Mouse (Mus musculus) ES-E14 (cell line): Measurements from ENCODE around the gene Dohh. TPM values are rescaled to one million over a fixed set of nuclear protein-coding genes. Genes with fewer than 3 reads are reported as not detected.

Experiments
- DNase-seq: peaks from one replicate; pipeline ENCODE4 v3.0.0-alpha.2; 2013; ENCODE audit warnings: low read depth, low spot score
- H3K27ac ChIP-seq: 2 replicates; pipeline ENCODE4 v1.5.1; 2012; ENCODE audit warnings: low read depth, mild to moderate bottlenecking, low read length, moderate library complexity, mixed read lengths; ENCODE audit not compliant: poor library complexity, insufficient read depth, severe bottlenecking
- H3K36me3 ChIP-seq: 2 replicates; pipeline ENCODE4 v1.6.1; 2012; ENCODE audit warnings: mild to moderate bottlenecking, low read length, moderate library complexity, mixed read lengths; ENCODE audit not compliant: control insufficient read depth, poor library complexity, insufficient read depth, severe bottlenecking
- H3K4me1 ChIP-seq, 2 experiments: fragments of 150-350 bp in 1 of 2; sonication (generic) in 1 of 2; 2 replicates each; pipeline ENCODE4 v1.6.1; 2012; ENCODE audit warnings: low read length in 2 of 2, mild to moderate bottlenecking in 1 of 2, mixed read lengths in 1 of 2; ENCODE audit not compliant: control insufficient read depth in 2 of 2, insufficient read depth in 2 of 2, poor library complexity in 1 of 2
- H3K4me3 ChIP-seq, 2 experiments: fragments of 150-350 bp in 1 of 2; sonication (generic) in 1 of 2; 2 replicates each; pipeline ENCODE4 v1.5.1; 2012; ENCODE audit warnings: low read length in 2 of 2, low read depth in 1 of 2, mild to moderate bottlenecking in 1 of 2, mixed read lengths in 1 of 2; ENCODE audit not compliant: insufficient read depth in 1 of 2, poor library complexity in 1 of 2, severe bottlenecking in 1 of 2
- H3K9ac ChIP-seq: 2 replicates; pipeline ENCODE4 v1.6.1; 2012; ENCODE audit warnings: low read depth, mild to moderate bottlenecking, low read length, mixed read lengths; ENCODE audit not compliant: poor library complexity, insufficient read depth, severe bottlenecking
- H3K9me3 ChIP-seq: fragments of 150-350 bp; sonication (generic); 2 replicates; pipeline ENCODE4 v1.6.1; 2012; ENCODE audit warnings: low read depth, mild to moderate bottlenecking, low read length; ENCODE audit not compliant: control insufficient read depth, insufficient read depth
- CHD2 ChIP-seq: IDR thresholded peaks from 2 replicates; pipeline ENCODE4 v1.6.1; 2014; ENCODE audit warnings: mild to moderate bottlenecking, low read depth, low read length, inconsistent platforms
- HCFC1 ChIP-seq: IDR thresholded peaks from 2 replicates; pipeline ENCODE4 v1.6.1; 2012; ENCODE audit warnings: low read length, inconsistent platforms, borderline replicate concordance; ENCODE audit not compliant: insufficient read depth
- MAFK ChIP-seq: IDR thresholded peaks from 2 replicates; pipeline ENCODE4 v1.6.1; 2014; ENCODE audit warnings: mild to moderate bottlenecking, low read depth, low read length, inconsistent platforms; ENCODE audit not compliant: insufficient read depth
- ZC3H11A ChIP-seq: IDR thresholded peaks from 2 replicates; pipeline ENCODE4 v1.6.1; 2012; ENCODE audit warnings: low read depth, mild to moderate bottlenecking, inconsistent platforms, low read length, borderline replicate concordance
- ZNF384 ChIP-seq: IDR thresholded peaks from 2 replicates; pipeline ENCODE4 v1.6.1; 2012; ENCODE audit warnings: low read depth, low read length, inconsistent platforms
- in situ Hi-C, 2 experiments: fragments of 600-800 bp; cut with MboI; formaldehyde crosslinking; loops; one replicate each; pipeline ENCODE4 v1.15.1; 2025; ENCODE audit warnings: low sequenced_read_pairs in 2 of 2, inconsistent platforms in 1 of 2; ENCODE audit not compliant: unreplicated experiment in 2 of 2
- total RNA-seq: library from RNA; depleted of rRNA; stranded (reverse); fragments of 300-350 nt; gene quantifications from 2 replicates; pipeline ENCODE4 v1.2.3, GENCODE M21; 2012

The Dohh gene
- total RNA-seq, 1 experiment = 168 TPM

- no peak for DNase-seq
- no peak overlapping the region for H3K27ac ChIP-seq
- no peaks in the 10 kb centered on the region for H3K9me3 ChIP-seq
- H3K4me3 ChIP-seq = no peak overlapping the region
- no peak overlapping the region for H3K9ac ChIP-seq
- TF ChIP-seq ZNF384 = no peak
- TF ChIP-seq CHD2 = no peak
- no peak for TF ChIP-seq ZC3H11A
- no peak for TF ChIP-seq HCFC1
- TF ChIP-seq MAFK = no peak
- peaks cover 5% of the 10 kb centered on the region; the same call in 1 of the 2 replicates for H3K36me3 ChIP-seq
- in situ Hi-C loops = no loop called here
- H3K4me1 ChIP-seq = peaks cover 8 to 78% of the 10 kb centered on the region in 2 experiments
Observed at GRCm38 (mm10) chr10:81415146-81415545, 30.9 kb downstream of the Dohh start.

GRCm38 (mm10) chr10:81415549-81416310 is 31.5 kb downstream of the Dohh start:
- Histone ChIP-seq H3K36me3 (peaks cover 5% of the 10 kb centered on the region; the same call in 1 of the 2 replicates), H3K4me3 (no peak overlapping the region), H3K9ac (0 out of 2 replicates have a peak overlapping the region, but pooled peaks have one; percentile 4), H3K27ac (no peak overlapping the region), H3K4me1 (peaks cover 8 to 78% of the 10 kb centered on the region in 2 experiments), H3K9me3 (no peaks in the 10 kb centered on the region)
- TF ChIP-seq ZNF384 (no peak), MAFK (no peak), HCFC1 (no peak), ZC3H11A (no peak), CHD2 (no peak)
- in situ Hi-C loops = no loop called here
- no peak for DNase-seq

GRCm38 (mm10) chr10:81416581-81417226 is 32.5 kb downstream of the Dohh start:
- no peak overlapping the region; the same call in 1 of the 2 replicates for H3K27ac ChIP-seq
- no peak for TF ChIP-seq ZC3H11A
- no peak for TF ChIP-seq CHD2
- TF ChIP-seq HCFC1 = no peak
- H3K36me3 ChIP-seq = peaks cover 3% of the 10 kb centered on the region; the same call in 1 of the 2 replicates
- no peaks in the 10 kb centered on the region for H3K9me3 ChIP-seq
- in situ Hi-C loops = no loop called here
- H3K4me1 ChIP-seq = peaks cover 8 to 69% of the 10 kb centered on the region in 2 experiments
- DNase-seq = peak; percentile 81
- peak overlapping the region; percentile 56 for H3K9ac ChIP-seq
- peak overlapping the region; percentile 52 to 59; a peak in 3 of 4 replicates for H3K4me3 ChIP-seq

- Histone ChIP-seq H3K9ac (peak overlapping the region; percentile 56; the same call in 1 of the 2 replicates), H3K27ac (no peak overlapping the region), H3K9me3 (no peaks in the 10 kb centered on the region), H3K36me3 (no peaks in the 10 kb centered on the region), H3K4me1 (peaks cover 8 to 61% of the 10 kb centered on the region in 2 experiments), H3K4me3 (peak overlapping the region in 1 of 2 experiments; percentile 59; a peak in 3 of 4 replicates)
- in situ Hi-C loops = no loop called here
- TF ChIP-seq ZC3H11A (no peak), HCFC1 (no peak), CHD2 (no peak), MAFK (no peak), ZNF384 (no peak)
- DNase-seq = no peak
Observed at GRCm38 (mm10) chr10:81417227-81418215, 33.3 kb downstream of the Dohh start.
